Mouse (Mus musculus) mesoderm, embryonic 11.5 days (tissue): ENCODE results near the gene Glce.

ENCODE experiments used
- DNase-seq: peaks from one replicate; pipeline ENCODE4 v3.0.0-alpha.2; 2012; ENCODE audit warnings: low read depth, low spot score

Gene Glce

DNA sequence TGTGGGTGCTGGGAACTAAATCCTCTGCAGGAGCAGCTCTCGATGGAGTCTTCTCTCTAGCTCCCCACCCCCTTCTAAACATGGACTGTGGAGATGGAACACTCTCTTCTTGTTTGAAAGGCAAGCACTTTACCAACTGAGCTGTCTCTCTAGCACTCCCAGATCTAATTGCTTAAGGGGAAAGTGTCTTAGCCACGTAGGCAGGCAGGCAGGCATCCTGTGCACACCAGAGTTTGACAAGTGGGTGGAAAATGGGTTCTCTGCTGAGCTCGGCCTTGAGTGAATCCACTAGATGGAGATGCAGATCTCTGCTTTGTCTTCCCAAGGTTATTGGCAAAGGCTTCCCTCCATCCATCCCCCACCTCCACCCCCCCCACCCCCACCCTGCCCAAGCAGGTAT lies 94.4 kb downstream of the Glce start:
- DNase-seq, result no peak

DNA sequence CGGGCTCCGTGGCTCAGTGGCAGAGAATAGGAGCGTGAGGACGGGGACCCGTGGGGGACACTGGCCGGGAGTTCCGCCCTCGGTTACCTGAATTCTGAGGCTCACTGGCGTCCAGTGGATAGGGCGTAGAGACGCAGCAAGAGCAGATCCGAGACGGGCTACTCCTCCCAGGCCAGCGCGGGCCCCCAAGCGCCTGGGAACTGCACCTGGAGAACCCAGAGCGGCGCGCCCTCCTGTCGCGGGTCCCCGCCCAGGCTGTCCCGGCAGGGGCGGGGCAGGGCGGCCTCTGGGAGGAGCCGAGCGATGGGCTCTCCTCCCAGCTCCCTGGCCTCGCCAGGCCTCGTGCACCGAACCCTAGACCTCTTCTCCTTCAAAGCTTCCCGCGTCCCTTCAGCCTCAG lies 95.9 kb downstream of the Glce start, which contains the start of gene Paqr5:
Gene Paqr5, minus strand, starts transcription at position 257 of the 400 bp plus-strand sequence.
- peak; percentile 26 for DNase-seq

DNA sequence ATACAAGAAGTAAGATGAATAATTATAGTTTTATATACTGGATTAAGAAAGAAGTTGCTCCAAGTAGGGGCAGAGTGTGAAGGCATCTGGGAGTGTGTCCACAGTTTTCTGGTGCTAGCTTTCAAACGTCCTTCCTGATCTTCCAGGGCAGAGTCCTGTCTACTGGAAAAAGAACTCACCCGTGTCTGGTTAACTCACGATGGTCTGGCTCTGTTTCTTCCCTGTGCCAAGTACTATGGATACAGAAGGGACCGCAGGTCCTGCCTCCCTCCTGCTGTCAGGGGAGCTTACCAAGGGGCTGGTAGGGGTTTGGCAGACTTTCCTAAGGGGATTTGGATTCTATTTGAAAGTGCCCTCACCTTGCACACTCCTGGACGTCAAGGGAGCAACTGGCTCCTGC lies 97.4 kb downstream of the Glce start:
- no peak for DNase-seq

- no peak for DNase-seq
Measured at GRCm38 (mm10) chr9:62023879-62024278, 98.6 kb downstream of the Glce start.

- no peak for DNase-seq
Measured at GRCm38 (mm10) chr9:62022961-62023680, 99.3 kb downstream of the Glce start.

DNA sequence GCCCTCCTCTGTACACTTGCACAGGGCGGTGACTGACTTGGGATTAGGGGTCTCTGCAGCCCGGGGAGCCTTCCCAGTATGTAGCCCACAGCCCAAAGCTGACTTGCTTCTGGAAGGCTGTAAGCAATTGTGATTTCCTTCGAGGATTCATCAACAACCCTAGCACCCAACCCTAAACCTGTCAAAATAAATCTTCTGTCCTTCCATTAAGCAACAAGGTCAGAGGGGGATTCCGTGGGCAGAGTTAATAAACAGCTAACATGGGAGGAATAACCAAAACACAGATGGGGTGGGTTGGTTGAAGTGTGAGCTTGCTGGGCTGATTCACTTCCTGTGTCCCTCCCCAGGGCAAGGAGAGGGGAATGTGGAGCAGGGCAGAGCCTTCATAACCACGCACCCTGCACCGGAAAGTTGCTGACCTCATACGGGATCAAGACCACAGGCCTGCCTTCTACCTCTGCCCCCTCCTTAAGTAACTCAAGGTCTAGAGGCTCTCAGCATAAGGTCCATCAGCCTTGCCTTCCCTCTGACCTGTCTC lies 100.8 kb downstream of the Glce start:
- no peak for DNase-seq

GRCm38 (mm10) chr9:62020259-62020658 lies 102.2 kb downstream of the Glce start:
- DNase-seq, result no peak

- no peak for DNase-seq
Measured at GRCm38 (mm10) chr9:62018229-62019093, 104.0 kb downstream of the Glce start.

- no peak for DNase-seq
Measured at GRCm38 (mm10) chr9:62017329-62017728, 105.1 kb downstream of the Glce start.

- no peak for DNase-seq
Measured at GRCm38 (mm10) chr9:62015504-62015903, 107.0 kb downstream of the Glce start.

- DNase-seq, result no peak
Measured at GRCm38 (mm10) chr9:62013316-62014097, 108.9 kb downstream of the Glce start.

GRCm38 (mm10) chr9:62008360-62008759 lies 114.1 kb downstream of the Glce start:
- no peak for DNase-seq
